Comparison of ENCODE assay signal across 18 mouse cellular contexts in the genomic region with DNA sequence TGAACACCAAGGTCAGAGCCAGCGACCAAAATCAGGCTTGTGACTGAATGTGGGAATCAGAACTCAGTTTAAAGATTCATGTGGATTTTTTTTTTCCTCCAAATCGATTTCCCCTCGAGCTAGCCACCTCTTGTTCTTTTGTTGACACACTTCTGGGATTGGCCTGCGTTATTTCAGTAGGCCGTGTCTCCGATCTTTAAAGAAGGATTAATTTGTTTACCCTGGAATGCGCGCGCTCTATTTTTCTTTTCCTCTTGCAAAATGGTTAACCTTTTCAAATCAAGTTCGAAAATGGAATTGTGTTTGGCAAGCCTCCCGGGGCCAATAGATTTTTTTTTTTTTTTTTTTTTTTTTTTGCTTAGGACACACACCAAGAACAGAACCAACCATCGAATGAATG. TPM values are rescaled to one million over a fixed set of nuclear protein-coding genes. Genes with fewer than 3 reads are reported as not detected.
"Had no signal": no experiment of that assay in that cellular context is flagged by ENCODE, and none has a peak within 500 bp of the region (broad histone marks: within the 10 kb centered on the region; RNA-seq: fewer than 3 reads in every experiment).

No protein-coding gene starts in this region.

- H3K9ac ChIP-seq: limb, embryonic 15.5 days; liver, embryonic 13.5 days; neural tube, embryonic 12.5 days had no signal

- H3K9me3 ChIP-seq: limb, embryonic 15.5 days; liver, embryonic 13.5 days; neural tube, embryonic 12.5 days had no signal

- H3K4me3 ChIP-seq: limb, embryonic 15.5 days; liver, embryonic 13.5 days; myocyte; neural tube, embryonic 12.5 days had no signal

- H3K27me3 ChIP-seq: limb, embryonic 15.5 days; liver, embryonic 13.5 days; neural tube, embryonic 12.5 days had no signal

- DNase-seq: kidney, adult 11 months; kidney, adult 9 months; kidney, postnatal 36 days; layer of hippocampus, adult 9-11 months; layer of hippocampus, postnatal 36 days; liver, embryonic 13.5 days; lung, postnatal 4 days; retina, postnatal 1 day; right cerebral cortex, postnatal 4 days; spleen, adult 18-20 months; thymus, adult 18-20 months; thymus, postnatal 14 days had no signal

- H3K4me2 ChIP-seq: limb, embryonic 15.5 days; liver, embryonic 13.5 days; neural tube, embryonic 12.5 days had no signal

- H3K27ac ChIP-seq: kidney, postnatal 0 days; limb, embryonic 15.5 days; liver, embryonic 13.5 days; neural tube, embryonic 12.5 days had no signal

- H3K36me3 ChIP-seq: limb, embryonic 15.5 days; liver, embryonic 13.5 days; neural tube, embryonic 12.5 days had no signal

- H3K4me1 ChIP-seq: limb, embryonic 15.5 days; liver, embryonic 13.5 days had no signal

- ATAC-seq: lung, postnatal 0 days had no signal

RNA-seq across cellular contexts. Expression of gene Rph3a, which starts 54.8 kb away (rescaled TPM):
- polyA plus RNA-seq: limb, embryonic 11.5 days; lung, postnatal 0 days had no signal
